Mouse (Mus musculus) left cerebral cortex, adult 6 months (tissue): ENCODE results near the gene Noxred1. TPM values are rescaled to one million over a fixed set of nuclear protein-coding genes. Genes with fewer than 3 reads are reported as not detected.

Experiments
- long read RNA-seq, 2 experiments: library from polyadenylated mRNA; unstranded; transcript quantifications; one replicate each; pipeline ENCODE4 v2.0.0; 2019 to 2020
- polyA plus RNA-seq: library from polyadenylated mRNA; unstranded; fragments of <200 nt; fragmentation: Nextera tagmentation; gene quantifications from 2 replicates; pipeline ENCODE4 v1.2.3, GENCODE M21; 2021

The Noxred1 gene
- 0.11 and 0.12 TPM in 2 replicates for polyA plus RNA-seq
- long read RNA-seq, experiment 1, partial matches to known transcripts: 0 of 1 reads
- long read RNA-seq, experiment 1, other reads (novel, unspliced or antisense): 1 of 1 reads
- long read RNA-seq, experiment 2: 0 reads

DNA sequence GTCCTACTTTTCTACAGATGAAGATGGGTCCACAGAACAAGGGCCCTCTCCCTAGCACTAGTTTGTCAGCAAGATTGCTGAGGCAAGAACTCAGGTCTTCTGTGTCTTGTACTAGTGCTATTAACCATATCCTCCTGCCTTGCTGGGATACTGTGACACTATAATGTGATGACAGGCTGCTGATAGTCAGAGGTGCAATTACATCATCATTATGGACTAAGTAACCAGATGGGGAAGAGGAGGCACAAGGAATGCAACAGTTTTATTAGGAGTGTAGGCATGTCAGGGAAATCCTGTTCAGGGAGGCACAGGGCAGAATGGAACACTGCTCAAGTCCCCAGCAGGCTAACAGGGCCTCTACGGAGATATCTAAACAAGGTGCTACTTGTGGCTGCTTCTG lies at the start of gene Noxred1:
Gene Noxred1, minus strand, starts transcription at position 101 of the 400 bp plus-strand sequence.

DNA sequence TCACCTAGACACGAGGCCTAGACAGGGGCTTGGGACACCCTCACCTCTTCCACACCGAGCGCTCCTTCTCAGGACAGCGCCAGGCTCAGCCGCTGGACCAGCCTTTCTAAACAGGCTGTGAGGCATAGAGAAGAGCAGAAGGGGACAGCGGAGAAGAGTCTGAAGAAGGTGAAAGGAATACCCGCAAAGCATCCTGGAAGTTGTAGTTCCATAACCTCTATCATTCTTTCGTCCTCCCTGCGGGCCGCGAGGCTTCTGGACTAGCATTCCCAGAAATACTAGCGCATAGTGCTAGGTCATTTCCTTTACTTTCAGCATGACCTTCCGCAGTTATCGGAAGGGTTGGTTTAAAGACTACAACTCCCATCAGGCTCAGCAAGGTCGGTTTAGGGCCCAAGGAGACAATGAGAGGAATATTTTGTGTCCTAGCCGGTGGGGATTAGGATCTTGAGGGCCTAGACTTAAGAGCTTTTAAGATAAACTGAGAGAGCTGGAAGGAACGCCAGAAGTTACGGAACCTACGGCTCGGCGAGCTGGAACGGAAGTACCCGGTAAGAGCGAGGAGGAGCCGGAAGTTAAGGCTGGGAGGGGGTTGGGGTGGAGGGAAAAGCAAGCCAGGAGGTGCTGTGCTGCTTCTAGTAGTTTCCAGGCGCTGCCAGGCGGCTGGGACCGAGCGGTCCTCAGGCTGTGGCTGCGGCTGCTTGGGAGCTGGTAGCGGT lies 27.7 kb upstream of the Noxred1 start, which contains the start of the genes Vipas39 and Ahsa1:
Gene Vipas39, minus strand, starts transcription at position 149 of the 719 bp plus-strand sequence.
Gene Ahsa1, plus strand, starts transcription at position 372 of the 719 bp plus-strand sequence.

DNA sequence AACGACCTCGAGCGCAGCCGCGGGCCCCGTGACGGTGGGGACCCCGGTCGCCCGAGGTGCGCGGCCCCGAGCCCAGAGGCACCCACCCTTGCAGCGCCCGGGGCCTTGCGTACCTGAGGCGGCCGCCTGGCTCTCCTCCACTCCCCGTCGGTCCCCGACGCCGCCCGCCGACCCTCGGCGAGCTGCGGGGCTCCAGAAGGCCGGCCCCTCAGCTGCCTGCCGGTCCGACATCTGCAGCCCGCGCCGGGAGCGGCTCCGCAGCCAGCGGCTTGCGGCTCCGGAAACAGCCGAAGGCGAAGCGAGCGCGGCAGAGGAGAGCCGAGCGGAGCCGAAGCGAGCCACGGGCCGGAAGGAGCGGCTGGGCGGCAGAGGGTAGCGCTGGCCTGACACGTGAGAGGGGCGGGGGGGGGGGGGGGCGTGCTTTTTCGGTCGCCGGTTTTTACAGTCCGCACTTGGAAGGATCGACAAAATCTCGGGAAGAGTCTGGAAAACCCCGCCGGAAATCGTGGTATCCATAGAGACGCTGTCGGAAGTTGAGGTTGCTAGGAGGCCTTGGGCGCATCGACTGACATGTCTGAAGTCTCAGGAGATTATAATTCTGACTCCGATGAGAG lies 38.5 kb downstream of the Noxred1 start, which contains the start of gene Tmed8:
Gene Tmed8, minus strand, starts transcription at position 482 of the 614 bp plus-strand sequence.

DNA sequence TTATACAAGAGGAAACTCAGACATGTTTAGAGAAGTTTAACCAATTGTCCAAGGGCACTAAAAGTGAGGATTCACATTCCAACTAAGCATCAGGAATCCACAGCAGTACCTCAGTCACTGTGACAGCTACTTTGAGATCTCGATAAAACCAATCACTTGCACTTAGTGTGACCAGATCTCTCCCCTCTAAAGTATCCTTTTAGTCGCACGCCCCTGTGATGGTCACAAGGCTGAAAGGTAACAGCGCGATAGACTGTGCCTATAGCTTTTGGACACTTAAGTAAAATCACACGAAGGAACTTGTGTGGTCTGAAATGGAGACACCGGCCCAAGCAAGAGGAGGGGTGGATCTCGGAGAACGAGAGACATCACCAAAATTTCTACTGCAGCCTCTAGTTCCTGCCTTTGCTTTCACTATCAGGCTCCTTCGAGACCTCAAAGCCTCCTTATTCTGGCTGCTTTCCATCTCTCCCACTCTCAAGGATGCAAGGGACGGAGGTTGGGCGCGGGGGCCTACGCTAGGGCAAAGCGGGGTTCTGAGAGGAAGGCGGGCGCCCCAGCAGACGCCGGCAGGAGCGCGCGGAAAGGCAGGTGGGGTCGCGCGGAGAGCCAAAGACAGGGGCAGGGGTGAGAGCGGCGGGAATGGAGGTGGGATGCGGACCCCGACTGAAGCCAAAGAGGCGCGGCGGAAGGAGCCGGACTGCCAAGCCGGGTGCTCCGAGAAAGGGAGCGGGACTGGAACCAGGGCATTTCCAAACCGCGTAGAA lies 39.1 kb downstream of the Noxred1 start, which contains the start of gene Samd15:
Gene Samd15, plus strand, starts transcription at position 518 of the 767 bp plus-strand sequence.

Other genes starting within 250 kb of the Noxred1 start
- gene Zdhhc22, start 248.3 kb downstream of the Noxred1 start, polyA plus RNA-seq: 56.5 and 80.9 TPM in 2 replicates
- gene Tmem63c, start 217.4 kb downstream of the Noxred1 start, polyA plus RNA-seq: 12.2 and 13.4 TPM in 2 replicates
- gene Ngb, start 136.2 kb downstream of the Noxred1 start, polyA plus RNA-seq: 10.3 and 15.0 TPM in 2 replicates
- gene Gstz1, start 91.6 kb downstream of the Noxred1 start, polyA plus RNA-seq: 43.4 and 50.6 TPM in 2 replicates
- gene Pomt2, start 90.8 kb downstream of the Noxred1 start, polyA plus RNA-seq: 6.2 and 6.6 TPM in 2 replicates
- 2.7 and 3.2 TPM in 2 replicates for gene Samd15, start 39.0 kb downstream of the Noxred1 start, polyA plus RNA-seq
- gene Tmed8, start 38.3 kb downstream of the Noxred1 start, polyA plus RNA-seq: 3.6 and 9.2 TPM in 2 replicates
- gene Vipas39, start 27.5 kb upstream of the Noxred1 start, polyA plus RNA-seq: 30.4 and 32.3 TPM in 2 replicates
- gene Ahsa1, start 27.7 kb upstream of the Noxred1 start, polyA plus RNA-seq: 140 and 151 TPM in 2 replicates
- gene Ism2, start 61.0 kb upstream of the Noxred1 start, polyA plus RNA-seq: 0.09 TPM in 1 of 2 replicates, not detected in the other
- gene Sptlc2, start 149.6 kb upstream of the Noxred1 start, polyA plus RNA-seq: 22.0 and 26.6 TPM in 2 replicates
- gene Slirp, start 205.2 kb upstream of the Noxred1 start, polyA plus RNA-seq: 374 and 398 TPM in 2 replicates
- 5.7 and 10.5 TPM in 2 replicates for gene Alkbh1, start 205.3 kb upstream of the Noxred1 start, polyA plus RNA-seq
- gene Snw1, start 233.5 kb upstream of the Noxred1 start, polyA plus RNA-seq: 54.4 and 58.2 TPM in 2 replicates